In genomic region chr7:56590904-56591303, GRCm38 (mm10) we compare ENCODE assay signal across 14 mouse cellular contexts.
DNase-seq lines count a peak whose midpoint lies in the region; ATAC-seq lines count a peak whose summit lies in the region.
"Had no signal": no experiment of that assay in that cellular context is flagged by ENCODE, and none has a peak within 500 bp of the region (broad histone marks: within the 10 kb centered on the region; RNA-seq: fewer than 3 reads in every experiment).

No protein-coding gene starts in this region.

- H3K4me3 ChIP-seq in hindbrain, embryonic 13.5 days: no peak overlapping the region
- H3K4me3 ChIP-seq in midbrain, embryonic 16.5 days (ENCODE audit: low read depth, low read length): no peak overlapping the region
- H3K4me3 ChIP-seq in kidney, embryonic 16.5 days (ENCODE audit: low read length): no peak overlapping the region
- H3K4me3 ChIP-seq: embryonic facial prominence, embryonic 13.5 days; megakaryocyte, embryonic 14.5 days had no signal

- ATAC-seq in hindbrain, embryonic 13.5 days (ENCODE audit: low FRiP score): peak; percentile 86
- ATAC-seq in midbrain, embryonic 16.5 days: peak; percentile 96
- no peak for ATAC-seq in kidney, embryonic 16.5 days (ENCODE audit: low FRiP score, low TSS enrichment)

- WGBS in hindbrain, embryonic 13.5 days: 32% methylated on average over 4 of the region's 4 CpGs
- 12% methylated on average over 4 of the region's 4 CpGs for WGBS in midbrain, embryonic 16.5 days
- WGBS in kidney, embryonic 16.5 days: 47% methylated on average over 4 of the region's 4 CpGs

- no peak overlapping the region for H3K4me2 ChIP-seq in hindbrain, embryonic 13.5 days
- H3K4me2 ChIP-seq in midbrain, embryonic 16.5 days (ENCODE audit: low read length): no peak overlapping the region
- no peak overlapping the region for H3K4me2 ChIP-seq in kidney, embryonic 16.5 days (replicated peaks; ENCODE audit: low read depth, low read length)
- H3K4me2 ChIP-seq: embryonic facial prominence, embryonic 13.5 days; lung, embryonic 14.5 days had no signal

- peak overlapping the region; percentile 45; the same call in 1 of the 2 replicates for H3K27ac ChIP-seq in hindbrain, embryonic 13.5 days
- H3K27ac ChIP-seq in midbrain, embryonic 16.5 days (ENCODE audit: low read length): peak overlapping the region; percentile 70
- H3K27ac ChIP-seq in kidney, embryonic 16.5 days (ENCODE audit: low read length): no peak overlapping the region
- H3K27ac ChIP-seq: embryonic facial prominence, embryonic 13.5 days had no signal

- no peak overlapping the region for H3K9ac ChIP-seq in hindbrain, embryonic 13.5 days
- H3K9ac ChIP-seq in midbrain, embryonic 16.5 days (ENCODE audit: low read depth, low read length): no peak overlapping the region
- H3K9ac ChIP-seq in kidney, embryonic 16.5 days (replicated peaks; ENCODE audit: low read length): no peak overlapping the region
- H3K9ac ChIP-seq: embryonic facial prominence, embryonic 13.5 days; lung, embryonic 14.5 days had no signal

- H3K4me1 ChIP-seq in hindbrain, embryonic 13.5 days (replicated peaks): peaks cover 3% of the 10 kb centered on the region
- peaks cover 12% of the 10 kb centered on the region for H3K4me1 ChIP-seq in midbrain, embryonic 16.5 days (ENCODE audit: control insufficient read depth, insufficient read depth, low read length)
- no peaks in the 10 kb centered on the region for H3K4me1 ChIP-seq in kidney, embryonic 16.5 days (ENCODE audit: insufficient read depth, low read length)
- H3K4me1 ChIP-seq: embryonic facial prominence, embryonic 13.5 days; megakaryocyte, embryonic 14.5 days had no signal

- no peaks in the 10 kb centered on the region for H3K9me3 ChIP-seq in hindbrain, embryonic 13.5 days
- no peaks in the 10 kb centered on the region for H3K9me3 ChIP-seq in midbrain, embryonic 16.5 days (replicated peaks; ENCODE audit: control insufficient read depth, low read length, poor library complexity, severe bottlenecking)
- no peaks in the 10 kb centered on the region for H3K9me3 ChIP-seq in kidney, embryonic 16.5 days (ENCODE audit: low read length)
- H3K9me3 ChIP-seq: embryonic facial prominence, embryonic 13.5 days had no signal

- H3K36me3 ChIP-seq in hindbrain, embryonic 13.5 days: no peaks in the 10 kb centered on the region
- H3K36me3 ChIP-seq in midbrain, embryonic 16.5 days (ENCODE audit: control insufficient read depth, insufficient read depth, low read length): no peaks in the 10 kb centered on the region
- H3K36me3 ChIP-seq in kidney, embryonic 16.5 days (ENCODE audit: insufficient read depth, low read length): no peaks in the 10 kb centered on the region
- H3K36me3 ChIP-seq: embryonic facial prominence, embryonic 13.5 days had no signal

- H3K27me3 ChIP-seq in hindbrain, embryonic 13.5 days: no peaks in the 10 kb centered on the region
- H3K27me3 ChIP-seq in midbrain, embryonic 16.5 days (ENCODE audit: control insufficient read depth, insufficient read depth, low read depth, low read length): no peaks in the 10 kb centered on the region
- no peaks in the 10 kb centered on the region for H3K27me3 ChIP-seq in kidney, embryonic 16.5 days (ENCODE audit: insufficient read depth, low read length)
- H3K27me3 ChIP-seq: embryonic facial prominence, embryonic 13.5 days; megakaryocyte, embryonic 14.5 days had no signal

- DNase-seq in cerebellum, postnatal 10 days: peak; percentile 14 to 35
- no peak for DNase-seq in cerebellum, adult 9-10 months
- DNase-seq in embryo, embryonic 11 days: peak; percentile 14
- no peak for DNase-seq in thymus, postnatal 14 days
- DNase-seq in frontal cortex, postnatal 14 days (ENCODE audit: low spot score in 2 of 2): no peak
- DNase-seq: adrenal gland, adult 2 months; cerebellum, adult 11 months; kidney, postnatal 10 days; lung, embryonic 14.5 days had no signal

Comparison
In these comparisons a context has a peak if more than half of its experiments do, and no peak if none do; other contexts are left out.
1. DNase-seq: peak in cerebellum, postnatal 10 days (2 of 2) and embryo, embryonic 11 days (single experiment); none in cerebellum, adult 9-10 months (single experiment), thymus, postnatal 14 days (single experiment) and frontal cortex, postnatal 14 days (0 of 2).